Mouse (Mus musculus) heart, adult 8-10 months (tissue): Measurements from ENCODE around the gene 2310034G01Rik. TPM values are rescaled to one million over a fixed set of nuclear protein-coding genes. Genes with fewer than 3 reads are reported as not detected.

Experiments used
- DNase-seq: peaks from one replicate; pipeline ENCODE4 v3.0.0; 2022; ENCODE audit warnings: low spot score
- total RNA-seq, 4 experiments: library from RNA; stranded (reverse); gene quantifications; 2 replicates each; pipeline ENCODE4 v1.2.4; 2022

Gene 2310034G01Rik
- total RNA-seq, 4 experiments from 2014 or later = 0.44 to 0.66 (median 0.48) TPM

- DNase-seq = no peak
Observed at GRCm38 (mm10) chr19:46314872-46315742, 35.0 kb downstream of the 2310034G01Rik start.

GRCm38 (mm10) chr19:46314151-46314601 lies 35.9 kb downstream of the 2310034G01Rik start:
- DNase-seq = no peak

GRCm38 (mm10) chr19:46313591-46313990 lies 36.5 kb downstream of the 2310034G01Rik start:
- no peak for DNase-seq

GRCm38 (mm10) chr19:46313116-46313515 lies 37.0 kb downstream of the 2310034G01Rik start:
- DNase-seq = no peak

- DNase-seq = no peak
Observed at GRCm38 (mm10) chr19:46312566-46312965, 37.5 kb downstream of the 2310034G01Rik start.

GRCm38 (mm10) chr19:46311341-46311740 lies 38.8 kb downstream of the 2310034G01Rik start:
- no peak for DNase-seq

GRCm38 (mm10) chr19:46310312-46310865 lies 39.7 kb downstream of the 2310034G01Rik start:
- DNase-seq = no peak

GRCm38 (mm10) chr19:46309651-46310305 lies 40.3 kb downstream of the 2310034G01Rik start:
- DNase-seq = no peak

GRCm38 (mm10) chr19:46308706-46309435 lies 41.2 kb downstream of the 2310034G01Rik start:
- peak; percentile 67 for DNase-seq

GRCm38 (mm10) chr19:46308303-46308702 lies 41.8 kb downstream of the 2310034G01Rik start:
- DNase-seq = no peak

- DNase-seq = no peak
Observed at GRCm38 (mm10) chr19:46307781-46308180, 42.3 kb downstream of the 2310034G01Rik start.

- DNase-seq = no peak
Observed at GRCm38 (mm10) chr19:46306751-46307289, 43.3 kb downstream of the 2310034G01Rik start.

GRCm38 (mm10) chr19:46306268-46306610 lies 43.9 kb downstream of the 2310034G01Rik start:
- no peak for DNase-seq

- DNase-seq = peak; percentile 88
Observed at GRCm38 (mm10) chr19:46305432-46306267, 44.5 kb downstream of the 2310034G01Rik start.

GRCm38 (mm10) chr19:46304908-46305333 lies 45.2 kb downstream of the 2310034G01Rik start:
- no peak for DNase-seq

- DNase-seq = peak; percentile 98
Observed at GRCm38 (mm10) chr19:46304216-46304841, 45.8 kb downstream of the 2310034G01Rik start, which contains the start of gene Nfkb2. Gene Nfkb2, plus strand, starts transcription at chr19:46304320.

- no peak for DNase-seq
Observed at GRCm38 (mm10) chr19:46303251-46304215, 46.6 kb downstream of the 2310034G01Rik start.

- DNase-seq = no peak
Observed at GRCm38 (mm10) chr19:46302551-46302950, 47.6 kb downstream of the 2310034G01Rik start.
